Mouse (Mus musculus): ENCODE data around the gene Mkln1. TPM values are rescaled to one million over a fixed set of nuclear protein-coding genes. Genes with fewer than 3 reads are reported as not detected.

Gene Mkln1
- 155 and 169 TPM in 2 replicates for polyA plus RNA-seq (2015; fragmentation: Nextera tagmentation; extraction: Ambion mirVana)

DNA sequence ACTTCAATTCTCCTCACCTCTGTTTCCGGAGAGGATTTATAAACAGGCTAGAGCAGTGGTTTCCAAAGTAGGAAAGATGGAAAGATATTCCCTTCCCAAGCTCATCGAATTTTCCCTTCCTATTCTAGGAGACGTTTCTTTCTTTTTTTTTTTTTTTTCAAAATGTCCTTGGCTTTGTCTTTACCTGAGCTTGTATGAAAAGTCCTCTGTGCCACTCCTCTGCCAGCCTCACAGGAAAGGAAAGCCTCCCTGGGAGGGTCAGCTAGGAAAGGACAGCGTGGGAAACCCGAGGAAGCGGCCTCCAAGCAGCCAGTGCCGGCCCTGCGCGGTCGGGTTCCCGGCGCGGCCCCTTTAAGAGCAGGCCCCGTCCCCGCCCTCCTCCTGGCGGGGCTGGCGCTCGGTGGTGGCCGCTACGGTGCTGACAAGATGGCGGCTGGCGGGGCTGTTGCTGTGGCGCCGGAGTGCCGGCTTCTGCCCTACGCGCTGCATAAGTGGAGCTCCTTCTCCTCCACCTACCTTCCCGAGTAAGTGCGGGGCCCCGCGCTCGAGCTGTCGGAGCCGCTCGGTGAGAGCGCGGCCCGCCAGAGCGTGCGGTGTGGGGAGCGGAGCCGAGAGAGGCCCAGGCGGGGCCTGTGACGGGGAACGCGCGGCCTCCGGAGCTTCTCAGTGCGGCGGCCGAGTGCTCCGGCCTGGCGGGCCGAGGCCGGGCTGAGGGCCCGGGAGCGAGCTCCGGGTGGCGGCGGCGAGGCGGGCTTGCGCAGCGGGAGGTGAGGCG lies at the start of gene Mkln1:
TSS of gene Mkln1 (plus strand) at position 305 of the 775 bp plus-strand sequence.
- peaks cover 39% of the 10 kb centered on the region for H3K4me1 ChIP-seq (replicated peaks)
- H3K27ac ChIP-seq (replicated peaks): peak within 1 kb of the TSS; percentile 97
- no peaks in the 10 kb centered on the region for H3K9me3 ChIP-seq
- H3K27me3 ChIP-seq: no peaks in the 10 kb centered on the region
- H3K4me3 ChIP-seq: peak within 1 kb of the TSS; percentile 94
- under 1% methylated on average over 61 of the region's 65 CpGs for WGBS
- H3K36me3 ChIP-seq: no peaks in the 10 kb centered on the region
- ATAC-seq (ENCODE audit: low read depth): peak; percentile 98
- peak within 1 kb of the TSS; percentile 97 for H3K9ac ChIP-seq
- H3K4me2 ChIP-seq: peak within 1 kb of the TSS; percentile 85

DNA sequence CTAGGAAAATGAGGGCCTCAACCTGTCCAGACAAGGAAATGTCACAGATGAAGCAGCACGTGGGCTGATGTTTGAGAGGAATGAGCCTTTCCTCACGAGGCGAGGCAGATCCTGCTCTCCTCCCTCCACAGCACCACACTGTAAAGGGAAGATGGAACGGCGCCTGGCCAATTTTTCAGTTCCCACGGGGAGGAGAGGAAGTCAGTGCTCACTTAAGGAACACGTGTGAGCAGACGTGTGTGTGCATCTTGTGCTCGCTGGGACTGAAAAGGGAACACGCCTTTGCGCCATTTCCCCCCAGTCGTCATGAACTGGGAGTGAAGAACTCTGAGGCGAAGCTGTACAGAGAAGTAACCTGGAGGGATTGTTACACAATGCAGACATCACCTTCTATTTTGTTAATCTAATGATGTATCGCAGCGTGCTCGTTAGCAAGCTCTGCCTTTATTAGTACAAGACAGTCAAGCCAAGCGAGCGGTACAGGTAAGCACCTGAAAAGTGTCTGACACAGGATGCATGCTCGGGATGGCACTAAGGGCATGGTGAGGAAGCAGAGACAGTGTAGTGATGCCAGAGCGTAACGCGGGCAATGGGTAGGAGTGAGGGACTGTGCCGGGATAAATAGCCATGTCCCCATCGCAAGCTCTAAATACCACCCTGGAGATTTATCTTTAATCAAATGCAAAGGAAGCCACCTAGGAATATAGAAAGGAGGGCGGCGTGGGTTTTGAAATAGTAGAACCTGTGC lies 41.9 kb upstream of the Mkln1 start:
- Histone ChIP-seq H3K4me3 (no peak overlapping the region), H3K4me1 (replicated peaks) (peaks cover 17% of the 10 kb centered on the region), H3K4me2 (no peak overlapping the region), H3K27ac (replicated peaks) (peak overlapping the region; percentile 71), H3K9ac (no peak overlapping the region), H3K36me3 (no peaks in the 10 kb centered on the region), H3K27me3 (no peaks in the 10 kb centered on the region), H3K9me3 (no peaks in the 10 kb centered on the region)
- WGBS: 73% methylated on average over 26 of the region's 26 CpGs
- peak; percentile 79; the same call in 1 of the 2 replicates for ATAC-seq (ENCODE audit: low read depth)

DNA sequence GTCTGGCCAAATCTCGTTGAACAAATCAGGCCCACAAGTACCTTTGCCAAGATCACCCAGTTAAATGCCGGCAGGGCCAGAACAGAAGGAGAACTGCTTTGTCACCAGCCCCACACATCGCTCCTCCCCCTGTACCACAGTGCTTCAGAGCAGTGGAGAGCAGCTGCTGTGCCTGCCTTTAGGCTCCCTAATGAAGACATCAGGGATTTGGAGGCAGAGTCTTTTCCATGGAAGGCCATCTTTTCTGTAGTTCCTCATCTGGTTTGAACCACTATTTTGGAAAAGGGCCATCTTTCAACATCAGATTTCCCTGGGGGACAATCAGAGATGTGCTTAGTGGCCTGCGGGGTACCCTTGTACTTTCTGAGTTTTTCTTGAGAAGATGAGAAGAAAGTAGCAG lies 41.2 kb upstream of the Mkln1 start:
- ATAC-seq (ENCODE audit: low read depth): peak; percentile 95
- 44% methylated on average over 4 of the region's 4 CpGs for WGBS
- Histone ChIP-seq H3K9me3 (no peaks in the 10 kb centered on the region), H3K9ac (no peak overlapping the region), H3K4me3 (no peak overlapping the region), H3K4me2 (no peak overlapping the region), H3K36me3 (no peaks in the 10 kb centered on the region), H3K27ac (replicated peaks) (peak overlapping the region; percentile 71), H3K4me1 (replicated peaks) (peaks cover 17% of the 10 kb centered on the region), H3K27me3 (no peaks in the 10 kb centered on the region)

DNA sequence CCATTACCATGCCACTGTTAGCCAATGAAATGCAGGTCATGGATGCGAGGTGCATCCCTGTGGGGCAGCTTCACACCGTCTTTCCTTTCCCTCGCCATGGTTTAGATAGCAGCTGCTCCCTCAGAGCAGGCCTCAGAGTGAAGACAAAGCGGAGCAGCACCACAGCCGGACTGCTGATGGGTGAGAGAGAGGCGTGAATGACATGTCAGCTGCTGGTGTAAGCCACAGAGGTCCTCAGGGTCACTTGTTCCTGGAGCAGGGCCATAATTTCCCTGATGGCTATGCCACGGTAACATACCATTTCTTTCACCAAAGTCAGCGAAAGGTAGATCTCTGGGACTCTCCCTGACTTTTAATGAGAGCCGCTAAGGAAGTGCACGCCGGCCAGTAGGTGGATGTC lies 35.9 kb upstream of the Mkln1 start:
- Histone ChIP-seq H3K9ac (no peak overlapping the region), H3K27ac (replicated peaks) (no peak overlapping the region), H3K27me3 (no peaks in the 10 kb centered on the region), H3K9me3 (no peaks in the 10 kb centered on the region), H3K4me2 (no peak overlapping the region), H3K4me3 (no peak overlapping the region), H3K4me1 (replicated peaks) (peaks cover 7% of the 10 kb centered on the region), H3K36me3 (no peaks in the 10 kb centered on the region)
- ATAC-seq (ENCODE audit: low read depth): no peak
- WGBS: 56% methylated on average over 11 of the region's 11 CpGs

DNA sequence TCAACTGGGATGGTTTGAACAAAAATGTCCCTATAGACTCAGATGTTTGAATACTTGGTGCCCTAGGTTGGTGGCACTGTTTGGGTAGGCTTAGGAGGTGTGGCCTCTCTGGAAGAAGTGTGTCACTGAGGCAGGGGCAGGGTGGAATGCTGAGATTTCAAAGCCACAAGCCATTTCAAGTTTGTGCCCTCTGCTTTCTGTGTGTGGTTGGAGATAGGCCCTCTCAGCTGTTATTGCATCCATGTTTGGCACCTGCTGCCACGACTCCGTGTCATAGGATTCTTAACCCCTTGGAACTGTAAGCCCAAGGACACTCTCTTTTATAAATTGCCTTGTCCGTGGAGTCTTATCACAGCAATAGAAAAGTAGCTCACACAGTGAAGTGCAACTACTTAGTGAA lies 34.1 kb upstream of the Mkln1 start:
- Histone ChIP-seq H3K36me3 (no peaks in the 10 kb centered on the region), H3K4me3 (no peak overlapping the region), H3K4me2 (no peak overlapping the region), H3K27ac (replicated peaks) (no peak overlapping the region), H3K4me1 (replicated peaks) (0 out of 2 replicates have a peak, but pooled peaks cover 4% of the 10 kb centered on the region), H3K9ac (no peak overlapping the region), H3K27me3 (no peaks in the 10 kb centered on the region), H3K9me3 (no peaks in the 10 kb centered on the region)
- no peak for ATAC-seq (ENCODE audit: low read depth)
- WGBS: 94% methylated on average over 3 of the region's 3 CpGs

DNA sequence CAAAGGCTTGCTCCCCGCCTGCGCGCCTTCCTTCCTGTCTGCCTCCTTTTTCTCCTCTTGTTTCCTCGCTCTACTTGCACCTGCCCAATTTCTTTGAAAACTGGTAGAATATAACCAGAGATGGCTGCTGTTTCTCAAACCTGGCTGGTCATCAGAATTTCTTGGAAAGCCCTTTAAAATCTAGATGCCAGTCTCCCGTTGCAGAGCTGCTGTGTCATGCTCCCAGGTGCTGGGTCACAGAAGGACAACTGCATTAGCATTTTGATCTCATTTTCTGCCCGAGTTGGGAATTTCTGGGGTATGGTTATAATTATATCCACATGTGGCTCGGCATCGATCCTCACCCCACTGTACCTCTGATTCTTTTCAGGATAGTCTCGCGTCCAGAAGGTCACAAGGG lies 30.6 kb upstream of the Mkln1 start:
- WGBS: 76% methylated on average over 10 of the region's 10 CpGs
- Histone ChIP-seq H3K9me3 (no peaks in the 10 kb centered on the region), H3K36me3 (no peaks in the 10 kb centered on the region), H3K27me3 (no peaks in the 10 kb centered on the region), H3K4me3 (no peak overlapping the region), H3K9ac (no peak overlapping the region), H3K4me2 (no peak overlapping the region), H3K27ac (replicated peaks) (no peak overlapping the region), H3K4me1 (replicated peaks) (no peaks in the 10 kb centered on the region)
- ATAC-seq (ENCODE audit: low read depth): no peak

DNA sequence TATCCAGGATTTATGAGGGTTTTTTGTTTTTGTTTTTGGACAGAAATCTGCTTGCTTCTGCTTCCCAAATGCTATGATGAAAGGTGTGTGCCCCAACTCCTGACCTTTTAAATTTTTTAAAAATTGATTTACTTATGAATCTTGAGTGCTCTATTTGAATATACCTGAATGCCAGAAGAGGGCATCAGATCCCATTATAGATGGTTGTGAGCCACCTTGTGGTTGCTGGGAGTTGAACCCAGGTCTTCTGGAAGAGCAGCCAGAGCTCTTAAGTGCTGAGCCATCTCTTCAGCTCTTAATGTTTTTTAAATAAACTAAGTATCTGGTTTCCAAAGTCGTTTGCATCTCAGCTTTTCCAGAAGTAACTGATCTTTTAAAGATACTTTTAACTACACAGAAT lies 30.0 kb upstream of the Mkln1 start:
- ATAC-seq (ENCODE audit: low read depth): no peak
- no peaks in the 10 kb centered on the region for H3K4me1 ChIP-seq (replicated peaks)
- no peak overlapping the region for H3K27ac ChIP-seq (replicated peaks)
- H3K36me3 ChIP-seq: no peaks in the 10 kb centered on the region
- H3K9me3 ChIP-seq: no peaks in the 10 kb centered on the region
- H3K27me3 ChIP-seq: no peaks in the 10 kb centered on the region
- 60% methylated on average over 1 of the region's 1 CpGs for WGBS
- no peak overlapping the region for H3K4me3 ChIP-seq
- no peak overlapping the region for H3K4me2 ChIP-seq
- H3K9ac ChIP-seq: no peak overlapping the region

DNA sequence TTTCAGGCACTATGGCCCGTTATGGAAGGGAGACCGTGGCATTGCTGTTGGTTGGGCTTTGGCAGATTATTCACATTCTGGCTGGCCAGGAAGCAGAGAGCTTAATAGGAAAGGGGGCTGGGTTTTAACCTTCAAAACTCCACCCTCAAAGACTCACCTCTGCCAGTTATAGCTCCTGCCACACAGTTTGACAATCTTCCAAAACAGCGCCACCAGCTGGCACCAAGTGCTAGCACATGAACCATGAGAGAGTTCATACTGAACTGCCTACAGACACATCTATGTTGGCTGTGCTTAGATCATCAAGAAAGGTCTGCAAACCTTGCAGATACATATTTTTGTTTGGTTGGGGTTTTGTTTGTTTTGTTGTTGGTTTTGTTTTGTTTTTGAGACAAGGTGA lies 28.7 kb upstream of the Mkln1 start:
- ATAC-seq (ENCODE audit: low read depth): no peak
- 66% methylated on average over 3 of the region's 3 CpGs for WGBS
- H3K36me3 ChIP-seq: no peaks in the 10 kb centered on the region
- no peak overlapping the region for H3K4me3 ChIP-seq
- no peak overlapping the region for H3K9ac ChIP-seq
- no peaks in the 10 kb centered on the region for H3K9me3 ChIP-seq
- H3K27ac ChIP-seq (replicated peaks): no peak overlapping the region
- no peak overlapping the region for H3K4me2 ChIP-seq
- H3K27me3 ChIP-seq: no peaks in the 10 kb centered on the region
- H3K4me1 ChIP-seq (replicated peaks): no peaks in the 10 kb centered on the region

DNA sequence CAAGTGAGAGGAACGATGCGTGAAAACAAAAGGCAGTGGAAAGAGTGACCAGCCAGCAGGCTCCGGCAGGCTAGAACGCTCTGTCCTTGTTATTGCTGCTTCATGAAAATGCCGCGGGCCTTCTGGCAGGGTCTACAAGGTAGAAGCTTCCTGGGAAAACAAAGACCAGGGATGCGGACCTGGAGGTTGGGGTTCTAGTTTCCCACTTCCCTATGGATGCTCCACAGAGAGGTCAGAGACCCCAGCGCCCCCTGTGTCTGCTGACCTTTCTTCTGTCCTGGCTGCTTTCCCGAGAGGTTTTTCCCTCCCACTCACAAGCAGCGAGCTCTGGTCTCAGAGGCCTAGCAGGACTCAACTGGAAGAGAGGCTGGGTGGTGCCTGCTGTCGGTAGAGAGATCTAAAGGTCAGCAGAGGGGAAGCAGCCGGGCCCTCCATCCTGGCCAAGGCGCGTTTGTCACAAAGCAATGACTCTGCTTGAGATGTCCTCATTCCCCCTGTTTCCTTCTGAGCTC lies 27.9 kb upstream of the Mkln1 start:
- Histone ChIP-seq H3K9ac (no peak overlapping the region), H3K36me3 (no peaks in the 10 kb centered on the region), H3K4me2 (no peak overlapping the region), H3K4me1 (replicated peaks) (no peaks in the 10 kb centered on the region), H3K27me3 (no peaks in the 10 kb centered on the region), H3K27ac (replicated peaks) (no peak overlapping the region), H3K4me3 (no peak overlapping the region), H3K9me3 (no peaks in the 10 kb centered on the region)
- WGBS: 54% methylated on average over 14 of the region's 14 CpGs
- no peak for ATAC-seq (ENCODE audit: low read depth)

DNA sequence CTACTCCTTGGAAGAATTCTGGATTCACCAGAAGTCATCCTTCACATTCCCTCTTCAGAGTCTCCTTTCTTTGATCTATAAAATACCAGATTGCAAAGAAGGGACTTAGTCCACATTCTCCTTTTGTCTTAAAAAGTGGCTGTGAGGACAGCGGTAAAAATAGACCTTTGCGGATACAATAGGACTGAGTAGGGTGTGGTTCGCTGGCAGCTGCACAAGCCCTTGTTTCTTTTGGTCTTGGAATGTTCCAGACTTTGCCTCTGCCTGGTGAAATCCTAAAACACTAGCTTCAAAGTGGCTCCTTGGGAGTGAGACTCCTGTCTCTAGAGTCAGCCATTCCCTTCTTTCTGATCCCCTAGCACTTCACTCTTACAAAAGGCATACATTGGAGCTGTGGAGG lies 27.4 kb upstream of the Mkln1 start:
- no peak for ATAC-seq (ENCODE audit: low read depth)
- H3K36me3 ChIP-seq: no peaks in the 10 kb centered on the region
- no peak overlapping the region for H3K4me3 ChIP-seq
- H3K4me1 ChIP-seq (replicated peaks): no peaks in the 10 kb centered on the region
- H3K9ac ChIP-seq: no peak overlapping the region
- H3K9me3 ChIP-seq: no peaks in the 10 kb centered on the region
- H3K27me3 ChIP-seq: no peaks in the 10 kb centered on the region
- no peak overlapping the region for H3K27ac ChIP-seq (replicated peaks)
- no peak overlapping the region for H3K4me2 ChIP-seq
- 93% methylated on average over 3 of the region's 3 CpGs for WGBS

DNA sequence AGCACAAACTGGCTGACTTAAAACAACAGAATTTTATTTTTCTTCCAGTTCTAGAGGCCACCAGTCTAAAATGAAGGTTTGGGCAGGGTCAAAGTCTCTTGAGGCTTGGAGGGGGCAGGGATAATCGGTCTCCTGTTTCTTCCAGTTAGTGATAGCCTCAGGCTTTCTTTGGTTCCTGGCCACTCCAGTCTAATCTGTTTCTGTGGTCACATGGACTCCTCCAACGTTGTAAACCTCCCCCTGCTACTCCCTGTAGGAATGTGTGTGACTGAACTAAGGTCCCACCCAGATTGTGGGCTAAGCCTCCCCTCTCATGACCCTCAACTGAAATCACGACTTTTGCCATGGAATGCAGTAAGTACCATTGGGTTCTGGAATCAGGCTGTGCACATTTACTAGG lies 25.9 kb upstream of the Mkln1 start:
- H3K4me2 ChIP-seq: no peak overlapping the region
- WGBS: 46% methylated on average over 3 of the region's 3 CpGs

DNA sequence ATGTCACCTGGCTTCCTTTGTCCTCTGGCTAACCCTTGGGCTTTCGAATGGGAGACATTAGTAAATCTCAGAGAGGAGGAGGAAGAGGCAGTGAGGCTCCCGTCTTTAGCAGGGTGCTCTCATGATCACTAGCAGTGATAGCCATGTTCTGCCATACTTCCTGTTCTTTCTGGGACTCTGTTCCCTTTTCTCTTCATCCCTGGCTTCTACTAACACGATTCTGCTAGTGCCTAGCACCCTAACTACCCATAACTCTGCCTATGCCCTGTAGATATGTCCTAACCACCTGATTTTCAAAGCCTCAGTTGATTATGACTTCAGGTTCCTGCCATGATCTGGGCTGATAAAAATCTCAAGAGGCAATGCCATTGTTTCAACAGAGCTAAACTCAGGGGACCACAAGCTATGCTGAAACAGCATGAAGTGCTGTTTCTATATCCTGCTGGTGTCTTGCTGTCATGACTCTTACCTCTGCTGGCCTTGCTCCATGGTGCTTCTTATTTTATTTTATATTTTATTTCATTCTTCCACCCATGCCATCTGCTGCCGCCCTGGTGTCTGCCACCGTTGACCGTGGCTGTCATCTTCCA lies 25.4 kb upstream of the Mkln1 start:
- Histone ChIP-seq H3K9ac (no peak overlapping the region), H3K36me3 (no peaks in the 10 kb centered on the region), H3K27me3 (no peaks in the 10 kb centered on the region), H3K27ac (replicated peaks) (no peak overlapping the region), H3K4me1 (replicated peaks) (no peaks in the 10 kb centered on the region), H3K4me3 (no peak overlapping the region), H3K9me3 (no peaks in the 10 kb centered on the region), H3K4me2 (no peak overlapping the region)
- 92% methylated on average over 6 of the region's 6 CpGs for WGBS
- no peak for ATAC-seq (ENCODE audit: low read depth)

More for the DNA sequence above, 25.9 kb upstream of the Mkln1 start:
- Histone ChIP-seq H3K9ac (no peak overlapping the region), H3K27me3 (no peaks in the 10 kb centered on the region), H3K4me3 (no peak overlapping the region), H3K9me3 (no peaks in the 10 kb centered on the region), H3K36me3 (no peaks in the 10 kb centered on the region), H3K4me1 (replicated peaks) (no peaks in the 10 kb centered on the region), H3K27ac (replicated peaks) (no peak overlapping the region)
- no peak for ATAC-seq (ENCODE audit: low read depth)

All from neural tube, embryonic 13.5 days (tissue).